Mouse (Mus musculus) spleen, embryonic (tissue): ENCODE data around the gene Tmem50a.

Source experiments
- CTCF ChIA-PET: fragments of 350-600 bp; sonication (Branson Sonifier 250); formaldehyde crosslinking; loops from one replicate; lab custom pipeline; 2022; lab: Charles Lee

The Tmem50a gene

GRCm38 (mm10) chr4:134914864-134915209 is at the start of gene Tmem50a:
Gene Tmem50a (minus strand): TSS chr4:134915024.
- CTCF ChIA-PET, result interaction anchor here (0.6 to 0.7 kb wide), 2 partner anchors 368 to 829 kb away, joined by 4 to 5 read pairs; no protein-coding TSS in a partner anchor

- CTCF ChIA-PET, result interaction anchor here (0.6 kb wide), 2 partner anchors 87 to 119 kb away, joined by 3 to 5 read pairs; no protein-coding TSS in a partner anchor
Measured at GRCm38 (mm10) chr4:134963021-134963776, 48.4 kb upstream of the Tmem50a start.

- CTCF ChIA-PET, result interaction anchor here (0.7 kb wide), 1 partner anchor 511 kb away, joined by 4 read pairs; no protein-coding TSS in a partner anchor
Measured at GRCm38 (mm10) chr4:134956328-134956727, 41.5 kb upstream of the Tmem50a start.

- CTCF ChIA-PET, result interaction anchor here (0.7 kb wide), 1 partner anchor 512 kb away, joined by 4 read pairs; no protein-coding TSS in a partner anchor
Measured at GRCm38 (mm10) chr4:134955845-134956244, 41.0 kb upstream of the Tmem50a start.

GRCm38 (mm10) chr4:134955196-134955595 is 40.4 kb upstream of the Tmem50a start:
- CTCF ChIA-PET, result no interaction called here

- CTCF ChIA-PET, result no interaction called here
Measured at GRCm38 (mm10) chr4:134954461-134954860, 39.6 kb upstream of the Tmem50a start.

- CTCF ChIA-PET, result interaction anchor here (0.5 to 0.6 kb wide), 3 partner anchors 69 to 280 kb away, joined by 3 to 4 read pairs (median 4); no protein-coding TSS in a partner anchor
Measured at GRCm38 (mm10) chr4:134950518-134951091, 35.8 kb upstream of the Tmem50a start.

- CTCF ChIA-PET, result interaction anchor here (0.7 to 1.1 kb wide), 2 partner anchors 67 to 77 kb away, joined by 3 read pairs; no protein-coding TSS in a partner anchor
Measured at GRCm38 (mm10) chr4:134946024-134946744, 31.4 kb upstream of the Tmem50a start.

- CTCF ChIA-PET, result no interaction called here
Measured at GRCm38 (mm10) chr4:134943758-134944538, 29.1 kb upstream of the Tmem50a start.

- CTCF ChIA-PET, result interaction anchor here (0.6 kb wide), 1 partner anchor 108 kb away, joined by 7 read pairs; no protein-coding TSS in a partner anchor
Measured at GRCm38 (mm10) chr4:134939900-134940299, 25.1 kb upstream of the Tmem50a start.

GRCm38 (mm10) chr4:134937240-134938176 is 22.7 kb upstream of the Tmem50a start:
- CTCF ChIA-PET, result no interaction called here

- CTCF ChIA-PET, result interaction anchor here (0.6 kb wide), 1 partner anchor 507 kb away, joined by 5 read pairs; no protein-coding TSS in a partner anchor
Measured at GRCm38 (mm10) chr4:134930684-134931481, 16.1 kb upstream of the Tmem50a start, which contains the start of gene Syf2. Gene Syf2 (plus strand): TSS chr4:134930898.

- CTCF ChIA-PET, result interaction anchor here (0.6 kb wide), 1 partner anchor 508 kb away, joined by 5 read pairs; no protein-coding TSS in a partner anchor
Measured at GRCm38 (mm10) chr4:134930190-134930589, 15.4 kb upstream of the Tmem50a start.

- CTCF ChIA-PET, result no interaction called here
Measured at GRCm38 (mm10) chr4:134929536-134929935, 14.7 kb upstream of the Tmem50a start.

- CTCF ChIA-PET, result interaction anchor here (1.6 kb wide), 1 partner anchor 16 kb away, joined by 3 read pairs; no protein-coding TSS in a partner anchor
Measured at GRCm38 (mm10) chr4:134928464-134928836, 13.6 kb upstream of the Tmem50a start.

GRCm38 (mm10) chr4:134927815-134928463 is 13.1 kb upstream of the Tmem50a start:
- CTCF ChIA-PET, result interaction anchor here (1.6 kb wide), 1 partner anchor 15 kb away, joined by 3 read pairs; no protein-coding TSS in a partner anchor

- CTCF ChIA-PET, result interaction anchor here (0.9 kb wide), 1 partner anchor 8 kb away, joined by 4 read pairs; no protein-coding TSS in a partner anchor
Measured at GRCm38 (mm10) chr4:134925206-134925605, 10.4 kb upstream of the Tmem50a start.
